Mouse (Mus musculus): ENCODE results near the gene Siah3.

GRCm38 (mm10) chr14:75502446-75502845 is 46.7 kb downstream of the Siah3 start:
- TF ChIP-seq CTCF (IDR thresholded peaks at IDR 0.05; ENCODE audit: low read depth, low read length) (no peak), POLR2A (IDR thresholded peaks at IDR 0.05; ENCODE audit: extremely low read depth, insufficient read depth, low read length) (no peak)
